Mouse (Mus musculus) cortical plate, adult 2 months (tissue): ENCODE measurements at regions not wholly inside any gene's neighbourhood (a gene's known extent, or its start where the extent isn't known, plus 50 kb on each side); places are given as distances from the start of the nearest gene placed in this dataset.

Source experiments
- CTCF ChIP-seq: fragments of 200-500 bp; IDR thresholded peaks from 2 replicates; pipeline ENCODE4 v1.5.1; 2011; ENCODE audit warnings: mild to moderate bottlenecking, control low read depth, low read length; ENCODE audit not compliant: insufficient read depth; ENCODE audit errors: extremely low read depth
- POLR2A ChIP-seq: fragments of 200-500 bp; IDR thresholded peaks from 2 replicates; pipeline ENCODE4 v1.6.1; 2011; ENCODE audit warnings: mild to moderate bottlenecking, low read length, control low read depth; ENCODE audit not compliant: insufficient read depth; ENCODE audit errors: extremely low read depth

DNA sequence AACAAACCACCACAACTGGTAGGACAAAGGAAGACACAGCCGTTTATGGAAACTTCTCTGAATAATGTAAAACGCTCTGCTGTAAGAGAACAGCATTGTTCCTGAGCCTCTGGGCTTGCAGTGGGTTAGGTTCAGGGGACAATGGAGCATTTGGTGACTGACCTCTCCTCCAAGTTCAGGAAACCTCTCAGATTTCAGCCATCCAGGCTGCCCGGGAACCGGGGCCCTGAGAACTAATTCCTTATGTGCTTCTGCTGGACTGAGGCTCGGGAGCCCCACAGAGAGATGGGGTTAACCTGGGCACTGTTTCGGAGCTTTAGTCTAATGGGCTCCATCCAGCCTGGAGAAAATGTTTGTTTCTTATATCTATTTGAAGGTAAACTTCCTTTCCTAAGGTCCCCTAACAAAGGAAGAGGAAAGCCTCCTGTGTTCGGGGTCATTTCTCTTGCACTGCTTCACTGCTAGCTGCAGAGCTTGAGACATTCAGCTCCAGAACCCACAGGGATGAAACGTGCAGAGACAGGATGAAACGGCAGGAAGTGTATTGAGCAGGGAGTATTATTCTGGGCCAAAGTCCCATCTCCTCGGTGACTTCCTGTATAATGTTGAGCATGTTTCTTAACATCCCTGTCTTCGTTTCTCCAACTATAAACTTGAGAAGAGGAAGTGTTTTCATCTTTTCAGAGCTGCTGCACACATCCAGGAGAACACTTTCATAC is 220.5 kb downstream of the Plpp3 start:
- TF ChIP-seq POLR2A (no peak), CTCF (no peak)
